Mouse (Mus musculus): ENCODE results near the gene Lpo.

The Lpo gene

GRCm38 (mm10) chr11:87805448-87805847 lies 22.6 kb downstream of the Lpo start:
- ATAC-seq (ENCODE audit: low TSS enrichment), result no peak

- ATAC-seq (ENCODE audit: low TSS enrichment), result peak; percentile 64; the same call in 1 of the 2 replicates
These were observed 25.5 kb downstream of the Lpo start for GRCm38 (mm10) chr11:87802621-87803020.

- peak; percentile 89 for ATAC-seq (ENCODE audit: low TSS enrichment)
These were observed 26.3 kb downstream of the Lpo start for GRCm38 (mm10) chr11:87801711-87802275.

- no peak for ATAC-seq (ENCODE audit: low TSS enrichment)
These were observed 34.6 kb downstream of the Lpo start, which contains the start of gene Mpo for GRCm38 (mm10) chr11:87793460-87793859. TSS of gene Mpo (plus strand) at chr11:87793581.

GRCm38 (mm10) chr11:87790088-87790487 lies 38.0 kb downstream of the Lpo start:
- no peak for ATAC-seq (ENCODE audit: low TSS enrichment)

- ATAC-seq (ENCODE audit: low TSS enrichment), result no peak
These were observed 48.0 kb downstream of the Lpo start for GRCm38 (mm10) chr11:87780130-87780529.

- ATAC-seq (ENCODE audit: low TSS enrichment), result no peak
These were observed 48.7 kb downstream of the Lpo start for GRCm38 (mm10) chr11:87779392-87779791.

GRCm38 (mm10) chr11:87778915-87779314 lies 49.2 kb downstream of the Lpo start:
- no peak for ATAC-seq (ENCODE audit: low TSS enrichment)

GRCm38 (mm10) chr11:87778100-87778765 lies 49.9 kb downstream of the Lpo start:
- ATAC-seq (ENCODE audit: low TSS enrichment), result peak; percentile 38; the same call in 1 of the 2 replicates

- peak; percentile 38; the same call in 1 of the 2 replicates for ATAC-seq (ENCODE audit: low TSS enrichment)
These were observed 55.7 kb downstream of the Lpo start for GRCm38 (mm10) chr11:87772354-87772753.

GRCm38 (mm10) chr11:87770989-87771388 lies 57.1 kb downstream of the Lpo start:
- peak; percentile 45 for ATAC-seq (ENCODE audit: low TSS enrichment)

GRCm38 (mm10) chr11:87768745-87769144 lies 59.3 kb downstream of the Lpo start:
- ATAC-seq (ENCODE audit: low TSS enrichment), result no peak

GRCm38 (mm10) chr11:87763988-87764876 lies 63.9 kb downstream of the Lpo start:
- no peak; the same call in 1 of the 2 replicates for ATAC-seq (ENCODE audit: low TSS enrichment)

GRCm38 (mm10) chr11:87763511-87763987 lies 64.5 kb downstream of the Lpo start:
- ATAC-seq (ENCODE audit: low TSS enrichment), result peak; percentile 6; the same call in 1 of the 2 replicates

GRCm38 (mm10) chr11:87762702-87763385 lies 65.2 kb downstream of the Lpo start:
- no peak for ATAC-seq (ENCODE audit: low TSS enrichment)

- no peak for ATAC-seq (ENCODE audit: low TSS enrichment)
These were observed 66.0 kb downstream of the Lpo start for GRCm38 (mm10) chr11:87761806-87762701.

GRCm38 (mm10) chr11:87761181-87761721 lies 66.8 kb downstream of the Lpo start:
- ATAC-seq (ENCODE audit: low TSS enrichment), result no peak

- peak; percentile 54 for ATAC-seq (ENCODE audit: low TSS enrichment)
These were observed 67.6 kb downstream of the Lpo start, which contains the start of gene Tspoap1 for GRCm38 (mm10) chr11:87760301-87761081. TSS of gene Tspoap1 (plus strand) at chr11:87760541.

- ATAC-seq (ENCODE audit: low TSS enrichment), result peak; percentile 21; the same call in 1 of the 2 replicates
These were observed 68.5 kb downstream of the Lpo start for GRCm38 (mm10) chr11:87759609-87760005.

Data from frontal cortex, adult (tissue).